Mouse (Mus musculus): ENCODE measurements around the gene Gm11549. TPM values are rescaled to one million over a fixed set of nuclear protein-coding genes. Genes with fewer than 3 reads are reported as not detected.
A peak's percentile ranks its signal among the peaks of the same experiment; 100 is the strongest.

Gm11549 gene
- total RNA-seq, 2 experiments from 2014 or later = not detected

DNA sequence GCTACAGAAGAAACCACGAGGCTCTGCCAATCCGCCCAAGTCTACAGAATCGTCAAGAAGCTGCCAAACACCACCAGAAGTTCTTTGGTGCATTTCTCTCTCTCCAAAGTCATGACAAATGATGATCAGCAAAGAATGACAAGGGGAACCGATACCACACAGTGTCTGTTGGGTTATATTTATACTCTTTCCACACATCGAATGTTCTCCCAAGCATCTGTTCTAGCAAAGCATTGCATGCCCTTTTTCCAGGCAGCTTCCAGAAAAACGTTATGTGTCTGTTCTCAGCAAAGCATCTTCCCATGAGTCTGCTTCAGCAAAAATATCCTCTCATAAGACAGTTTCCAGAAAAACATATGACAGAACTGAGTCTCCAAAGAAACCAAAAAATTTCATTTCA is 34.7 kb downstream of the Gm11549 start:
- DNase-seq (ENCODE audit: low spot score) = no peak
- intact Hi-C loops (cut with DNase I) = no loop called here

- DNase-seq (ENCODE audit: low spot score) = no peak
- intact Hi-C loops (cut with DNase I) = no loop called here
Measured at GRCm38 (mm10) chr3:36486176-36486575, 35.4 kb downstream of the Gm11549 start.

DNA sequence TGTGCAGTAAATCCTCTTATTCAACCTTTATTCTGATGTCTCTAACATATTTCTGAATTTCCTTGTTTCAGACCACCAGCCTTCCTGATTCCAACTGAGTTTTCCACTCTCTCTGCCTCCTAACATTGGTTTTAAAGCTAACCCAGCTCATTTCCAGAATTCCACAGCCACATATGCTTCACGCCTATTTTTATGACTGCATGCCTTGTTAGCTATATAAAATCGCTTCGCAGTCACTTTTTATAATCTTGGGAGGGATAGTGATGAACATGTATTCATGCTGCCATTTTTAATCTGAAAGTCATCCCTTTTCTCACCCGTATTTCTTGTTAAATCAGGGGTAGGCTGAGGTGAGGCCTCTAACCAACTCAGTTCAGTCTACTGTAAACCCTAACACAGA is 37.3 kb downstream of the Gm11549 start:
- intact Hi-C loops (cut with DNase I) = no loop called here
- DNase-seq (ENCODE audit: low spot score) = no peak

DNA sequence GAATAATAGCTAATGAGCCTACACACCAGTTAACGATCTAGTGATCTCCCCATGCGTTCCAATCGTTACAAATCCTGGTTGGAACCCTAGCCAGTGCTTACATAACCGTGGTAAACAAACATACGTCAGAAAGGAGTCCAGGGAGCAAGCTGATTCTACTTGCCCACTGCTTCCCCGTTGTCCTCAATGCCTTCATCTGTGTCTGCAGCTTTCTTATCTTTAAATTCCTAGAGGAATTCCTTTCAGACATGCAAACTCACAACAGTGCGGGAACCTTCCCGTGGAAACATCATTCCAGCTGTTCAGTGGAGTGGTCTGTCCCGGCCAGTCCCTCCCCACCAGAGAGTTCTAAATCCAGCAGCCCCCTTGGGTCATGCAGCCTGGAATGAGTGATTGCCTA is 38.7 kb downstream of the Gm11549 start:
- intact Hi-C loops (cut with DNase I) = no loop called here
- no peak for DNase-seq (ENCODE audit: low spot score)

DNA sequence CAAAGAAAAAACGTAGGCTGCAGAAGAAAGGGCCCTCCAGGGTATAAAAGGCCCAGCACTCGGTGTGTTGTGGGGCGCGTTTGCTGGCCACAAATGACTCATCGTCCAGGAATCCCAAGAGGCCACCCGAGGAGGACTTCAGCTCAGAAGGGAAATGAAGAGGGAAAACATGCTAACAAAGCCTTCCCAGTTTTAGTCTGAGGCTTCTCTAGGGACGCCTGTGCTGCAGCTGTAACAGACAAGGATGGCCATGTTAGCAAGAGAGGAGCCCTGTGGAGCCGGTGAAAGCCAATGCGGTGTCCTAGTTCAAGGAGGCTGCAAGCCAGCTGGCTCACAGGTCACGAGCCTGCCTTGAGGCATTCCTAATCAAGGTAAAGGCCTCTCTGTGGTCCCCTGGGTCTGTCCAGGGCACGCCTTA is 39.8 kb downstream of the Gm11549 start:
- peak; percentile 59 for DNase-seq (ENCODE audit: low spot score)
- intact Hi-C loops (cut with DNase I) = no loop called here

- intact Hi-C loops (cut with DNase I) = no loop called here
- no peak for DNase-seq (ENCODE audit: low spot score)
Measured at GRCm38 (mm10) chr3:36480486-36480885, 41.1 kb downstream of the Gm11549 start.

DNA sequence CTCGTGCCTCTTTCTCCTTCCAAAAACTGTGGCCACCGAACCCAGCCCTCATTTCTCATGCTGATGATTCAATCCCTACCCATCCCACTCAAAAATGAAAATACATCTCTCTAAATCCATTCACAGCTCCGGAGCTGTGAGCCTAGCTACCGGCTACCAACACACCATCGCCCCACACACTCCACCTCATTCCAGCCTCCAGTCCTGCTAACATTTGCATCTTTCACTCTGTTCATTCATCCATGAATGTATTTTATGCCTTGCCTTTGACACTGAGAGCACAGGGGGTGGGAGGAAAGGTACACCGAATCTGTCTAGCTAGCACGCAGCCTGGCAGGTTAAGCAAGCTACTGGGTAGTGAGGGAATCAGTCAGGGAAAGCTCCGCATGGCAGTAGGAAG is 42.8 kb downstream of the Gm11549 start:
- DNase-seq (ENCODE audit: low spot score) = no peak
- intact Hi-C loops (cut with DNase I) = no loop called here

DNA sequence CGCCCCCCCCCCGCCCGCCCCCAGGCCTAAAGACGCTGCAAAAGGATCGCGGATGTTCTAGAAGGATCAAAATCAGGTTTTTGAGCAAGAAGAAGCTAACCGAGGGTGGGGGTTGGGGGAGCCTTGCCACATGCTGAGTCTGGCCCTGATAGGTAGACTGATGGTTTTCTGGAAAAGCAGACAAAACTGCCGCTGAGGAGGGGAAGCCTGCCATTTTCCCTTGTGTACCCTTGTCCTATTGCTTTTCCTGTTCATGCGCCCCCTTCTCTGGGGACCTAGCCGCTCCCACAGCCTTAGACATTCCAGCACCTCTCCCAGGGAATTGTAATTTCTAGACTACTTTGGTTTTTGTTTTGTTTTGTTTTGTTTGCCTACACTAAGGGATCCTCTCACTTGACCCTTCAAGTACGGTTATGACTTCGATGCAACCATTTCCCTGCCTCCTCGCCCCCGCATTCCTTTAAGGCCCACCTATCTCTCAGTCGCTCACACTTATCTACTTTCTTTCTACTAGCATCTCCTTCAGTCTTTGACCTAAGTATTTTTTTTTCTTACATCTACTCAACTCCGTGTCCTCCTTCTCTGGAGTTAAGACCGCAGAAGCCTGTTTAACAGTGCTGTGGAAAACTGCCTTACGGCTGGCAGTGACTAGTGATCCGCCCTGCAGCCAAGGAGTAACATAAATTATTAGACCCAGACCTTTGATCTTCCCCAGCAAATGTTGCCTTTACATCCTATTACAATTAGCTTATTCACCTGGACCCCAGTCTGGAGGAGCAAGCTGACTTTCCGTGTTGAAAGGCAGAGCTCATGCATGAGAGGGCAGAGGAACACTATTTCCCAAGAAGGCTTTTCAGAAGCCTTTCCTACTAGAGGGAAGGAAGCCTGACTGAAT is 45.1 kb downstream of the Gm11549 start:
- no peak for DNase-seq (ENCODE audit: low spot score)
- intact Hi-C loops (cut with DNase I) = no loop called here

GRCm38 (mm10) chr3:36475532-36476087 is 46.0 kb downstream of the Gm11549 start, which contains the start of the genes Anxa5 and 1810062G17Rik:
Gene Anxa5, minus strand, starts transcription at chr3:36475894.
Gene 1810062G17Rik, plus strand, starts transcription at chr3:36475937.
- peak; percentile 99 for DNase-seq (ENCODE audit: low spot score)
- intact Hi-C loops (cut with DNase I) = no loop called here

- peak; percentile 56 for DNase-seq (ENCODE audit: low spot score)
- intact Hi-C loops (cut with DNase I) = no loop called here
Measured at GRCm38 (mm10) chr3:36474938-36475483, 46.6 kb downstream of the Gm11549 start.

- no peak for DNase-seq (ENCODE audit: low spot score)
- intact Hi-C loops (cut with DNase I) = no loop called here
Measured at GRCm38 (mm10) chr3:36474421-36474820, 47.2 kb downstream of the Gm11549 start.

GRCm38 (mm10) chr3:36473222-36473621 is 48.4 kb downstream of the Gm11549 start:
- no peak for DNase-seq (ENCODE audit: low spot score)
- intact Hi-C loops (cut with DNase I) = no loop called here

DNA sequence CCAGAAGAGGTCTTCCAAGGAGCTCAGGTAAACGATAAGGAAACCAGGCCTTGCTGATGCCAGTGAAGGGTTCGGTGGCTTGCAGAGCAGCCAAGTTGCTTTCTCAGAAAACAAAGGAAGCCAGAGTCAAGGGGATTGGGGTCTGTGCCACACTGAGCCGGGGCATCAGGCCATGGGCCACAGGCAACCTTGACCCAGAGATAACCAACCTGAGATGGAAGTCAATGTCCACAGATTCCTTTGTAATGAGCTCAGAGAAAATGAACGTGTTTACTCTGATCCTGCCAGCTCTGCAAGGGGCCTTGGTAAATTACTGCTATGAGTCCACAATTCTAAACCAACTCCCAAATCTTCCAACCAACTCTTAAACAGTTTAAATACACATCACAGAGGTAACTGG is 49.8 kb downstream of the Gm11549 start:
- intact Hi-C loops (cut with DNase I) = loop anchor here (2.0 kb wide), 1 partner anchor 17 kb away; no protein-coding TSS in a partner anchor
- no peak for DNase-seq (ENCODE audit: low spot score)

- intact Hi-C loops (cut with DNase I) = no loop called here
- no peak for DNase-seq (ENCODE audit: low spot score)
Measured at GRCm38 (mm10) chr3:36468871-36469270, 52.7 kb downstream of the Gm11549 start.

DNA sequence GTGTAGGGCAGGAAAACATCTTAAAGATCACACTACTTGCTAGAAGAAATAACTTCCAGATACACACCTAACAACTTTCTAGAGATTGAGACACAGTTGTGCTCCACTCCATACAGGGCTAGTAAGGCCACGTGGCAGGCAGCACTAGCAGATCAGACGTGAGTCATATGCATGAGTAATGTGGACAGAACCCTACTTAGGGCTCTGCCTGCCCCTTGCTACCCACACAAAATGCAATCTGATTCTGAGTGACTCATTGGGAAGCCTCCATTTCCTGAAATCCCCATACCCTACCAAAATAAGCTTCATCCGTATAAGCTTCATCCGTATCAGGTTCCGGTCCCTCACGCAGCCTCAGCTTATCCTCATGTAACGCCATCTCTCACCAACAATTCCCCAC is 54.0 kb downstream of the Gm11549 start:
- DNase-seq (ENCODE audit: low spot score) = no peak
- intact Hi-C loops (cut with DNase I) = no loop called here

- intact Hi-C loops (cut with DNase I) = no loop called here
- DNase-seq (ENCODE audit: low spot score) = no peak
Measured at GRCm38 (mm10) chr3:36465538-36465937, 56.1 kb downstream of the Gm11549 start.

Small RNAs within 50 kb of the gene (microRNA-seq; reads per million reads assigned to microRNA genes)
- gene Mir7009 = not detected

Other genes starting within 250 kb of the Gm11549 start
- 100 to 1,000 TPM; 136 to 138 TPM for gene Anxa5, start 45.9 kb downstream of the Gm11549 start, total RNA-seq (2021)
- gene 1810062G17Rik, start 45.9 kb downstream of the Gm11549 start, total RNA-seq (2021) = under 1 TPM in 1 of 2 experiments, not detected in 1; 0.31 TPM
- 10 to 100 TPM; 19.4 to 20.1 TPM for gene Exosc9, start 30.8 kb upstream of the Gm11549 start, total RNA-seq (2021)
- 1 to 10 TPM; 1.3 to 1.6 TPM for gene Ccna2, start 50.3 kb upstream of the Gm11549 start, total RNA-seq (2021)
- 1 to 10 TPM; 5.2 to 6.2 TPM for gene Bbs7, start 91.7 kb upstream of the Gm11549 start, total RNA-seq (2021)
- 1 to 10 TPM; 7.2 to 7.4 TPM for gene Trpc3, start 168.4 kb upstream of the Gm11549 start, total RNA-seq (2021)

All from heart, postnatal 25 days (tissue).